Comparison of ENCODE assay signal across 8 mouse cellular contexts in the genomic region with DNA sequence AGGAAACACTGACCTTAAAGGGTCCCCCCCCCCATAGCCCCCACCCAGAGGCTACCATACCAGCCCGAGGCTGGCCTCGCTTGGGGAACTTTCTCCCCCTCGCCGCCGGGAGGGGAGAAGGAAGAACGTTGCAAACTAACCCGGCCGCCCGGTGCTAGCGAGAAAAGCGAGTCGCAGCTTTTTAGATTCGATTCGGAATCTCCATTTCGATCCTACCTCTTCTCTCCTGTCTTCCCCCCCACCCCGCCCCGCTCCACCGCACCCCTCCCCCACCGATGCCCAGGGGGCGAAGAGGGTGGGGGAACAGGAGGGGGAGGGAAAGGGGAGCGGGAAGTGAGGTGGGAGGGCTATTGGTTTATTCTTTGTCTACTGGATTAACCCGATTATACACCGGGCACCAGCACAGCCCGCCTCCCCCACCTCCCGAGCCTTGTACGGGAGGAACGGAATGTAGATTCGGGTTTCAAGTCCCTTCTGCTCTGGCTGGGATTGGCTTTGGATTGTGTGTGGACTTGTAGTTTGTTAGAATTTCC. TPM values are rescaled to one million over a fixed set of nuclear protein-coding genes. Genes with fewer than 3 reads are reported as not detected.
DNase-seq lines count a peak whose midpoint lies in the region; ATAC-seq and TF ChIP-seq lines count a peak whose summit lies in the region.

No protein-coding gene starts in this region.

- under 1% methylated on average over 19 of the region's 28 CpGs for WGBS in forebrain, embryonic 14.5 days
- under 1% methylated on average over 22 of the region's 28 CpGs for WGBS in heart, postnatal 0 days
- WGBS in liver, embryonic 14.5 days (ENCODE audit: insufficient replicate concordance): 0% methylated on average over 19 of the region's 28 CpGs

- peak overlapping the region; percentile 85 to 95 for H3K4me3 ChIP-seq in ES-E14 (ENCODE audit: insufficient read depth in 1 of 2, low read depth in 1 of 2, low read length in 2 of 2, poor library complexity in 1 of 2, severe bottlenecking in 1 of 2)
- H3K4me3 ChIP-seq in forebrain, embryonic 14.5 days (ENCODE audit: low read depth, low read length): peak overlapping the region; percentile 72
- peak overlapping the region; percentile 91 for H3K4me3 ChIP-seq in heart, postnatal 0 days (ENCODE audit: low read depth, low read length)
- H3K4me3 ChIP-seq in liver, embryonic 14.5 days (ENCODE audit: insufficient read depth in 1 of 2, low read depth in 2 of 2, low read length in 2 of 2): peak overlapping the region; percentile 57 to 62

- peak; percentile 56 for ATAC-seq in forebrain, embryonic 14.5 days
- ATAC-seq in heart, postnatal 0 days (ENCODE audit: insufficient read depth, low read depth): peak; percentile 40
- ATAC-seq in liver, embryonic 14.5 days (ENCODE audit: insufficient read depth): peak; percentile 27; the same call in 1 of the 2 replicates
- ATAC-seq in monocyte, adult 5-6 weeks (replicated peaks; ENCODE audit: insufficient number of reproducible peaks, low FRiP score, low TSS enrichment, poor library complexity, severe bottlenecking): no peak

- peak overlapping the region; percentile 87 for H3K9ac ChIP-seq in ES-E14 (ENCODE audit: insufficient read depth, low read depth, low read length, poor library complexity, severe bottlenecking)
- peak overlapping the region; percentile 88 for H3K9ac ChIP-seq in forebrain, embryonic 14.5 days (ENCODE audit: low read length)
- peak overlapping the region; percentile 97 for H3K9ac ChIP-seq in heart, postnatal 0 days (replicated peaks; ENCODE audit: low read depth, low read length)
- peak overlapping the region; percentile 2 for H3K9ac ChIP-seq in liver, embryonic 14.5 days (replicated peaks)

- H3K27me3 ChIP-seq in forebrain, embryonic 14.5 days (replicated peaks; ENCODE audit: control insufficient read depth, insufficient read depth, low read length): no peaks in the 10 kb centered on the region
- H3K27me3 ChIP-seq in heart, postnatal 0 days (ENCODE audit: control insufficient read depth, insufficient read depth, low read length): no peaks in the 10 kb centered on the region
- H3K27me3 ChIP-seq in liver, embryonic 14.5 days (ENCODE audit: control insufficient read depth, insufficient read depth, low read length): peaks cover 40% of the 10 kb centered on the region

- H3K27ac ChIP-seq in ES-E14 (ENCODE audit: insufficient read depth, low read depth, low read length, poor library complexity, severe bottlenecking): peak overlapping the region; percentile 100
- peak overlapping the region; percentile 99 for H3K27ac ChIP-seq in forebrain, embryonic 14.5 days (ENCODE audit: low read depth, low read length)
- H3K27ac ChIP-seq in heart, postnatal 0 days (ENCODE audit: low read depth): peak overlapping the region; percentile 99
- peak overlapping the region; percentile 26 for H3K27ac ChIP-seq in liver, embryonic 14.5 days

- peaks cover 3 to 4% of the 10 kb centered on the region in 2 experiments for H3K4me1 ChIP-seq in ES-E14 (ENCODE audit: control insufficient read depth in 2 of 2, insufficient read depth in 2 of 2, low read length in 2 of 2, poor library complexity in 1 of 2)
- H3K4me1 ChIP-seq in forebrain, embryonic 14.5 days (ENCODE audit: control insufficient read depth, insufficient read depth, low read length): peaks cover 18% of the 10 kb centered on the region
- 0 out of 2 replicates have a peak, but pooled peaks cover 4% of the 10 kb centered on the region for H3K4me1 ChIP-seq in heart, postnatal 0 days (ENCODE audit: control insufficient read depth, insufficient read depth)
- peaks cover 0 to 6% of the 10 kb centered on the region in 2 experiments; a peak in 2 of 4 replicates for H3K4me1 ChIP-seq in liver, embryonic 14.5 days (replicated peaks; ENCODE audit: control insufficient read depth in 2 of 2, insufficient read depth in 2 of 2, low read length in 1 of 2)

- H3K4me2 ChIP-seq in forebrain, embryonic 14.5 days (ENCODE audit: low read length): peak overlapping the region; percentile 98
- H3K4me2 ChIP-seq in heart, postnatal 0 days (ENCODE audit: low read depth, low read length): peak overlapping the region; percentile 86
- H3K4me2 ChIP-seq in liver, embryonic 14.5 days (ENCODE audit: low read depth): peak overlapping the region; percentile 69

- H3K9me3 ChIP-seq in ES-E14 (ENCODE audit: control insufficient read depth, insufficient read depth, low read depth, low read length): no peaks in the 10 kb centered on the region
- no peaks in the 10 kb centered on the region for H3K9me3 ChIP-seq in forebrain, embryonic 14.5 days (replicated peaks; ENCODE audit: control insufficient read depth, low read length)
- no peaks in the 10 kb centered on the region for H3K9me3 ChIP-seq in heart, postnatal 0 days (replicated peaks; ENCODE audit: control insufficient read depth, low read length)
- H3K9me3 ChIP-seq in liver, embryonic 14.5 days (ENCODE audit: control insufficient read depth, low read length): no peaks in the 10 kb centered on the region

- peaks cover 12% of the 10 kb centered on the region for H3K36me3 ChIP-seq in ES-E14 (ENCODE audit: control insufficient read depth, insufficient read depth, low read length, poor library complexity, severe bottlenecking)
- H3K36me3 ChIP-seq in forebrain, embryonic 14.5 days (ENCODE audit: control insufficient read depth, insufficient read depth, low read length): peaks cover 7% of the 10 kb centered on the region
- H3K36me3 ChIP-seq in heart, postnatal 0 days (replicated peaks; ENCODE audit: control insufficient read depth, insufficient read depth, low read length): peaks cover 6% of the 10 kb centered on the region; the same call in 1 of the 2 replicates
- H3K36me3 ChIP-seq in liver, embryonic 14.5 days (replicated peaks; ENCODE audit: control insufficient read depth, insufficient read depth, low read depth): no peaks in the 10 kb centered on the region

- TF ChIP-seq POLR2A in brain, embryonic 14.5 days (IDR thresholded peaks at IDR 0.05; ENCODE audit: borderline replicate concordance, extremely low read depth, insufficient read depth, insufficient read length, poor library complexity, severe bottlenecking): 0 out of 2 replicates have a peak, but pooled peaks have one; percentile 11

- no peak for TF ChIP-seq CTCF in brain, embryonic 14.5 days (IDR thresholded peaks at IDR 0.05; ENCODE audit: borderline replicate concordance, extremely low read depth, insufficient read depth, insufficient read length)
- no peak for TF ChIP-seq CTCF in heart, postnatal 0 days (IDR thresholded peaks at IDR 0.05; ENCODE audit: low read depth)
- TF ChIP-seq CTCF in liver, embryonic 14.5 days (IDR thresholded peaks at IDR 0.05; ENCODE audit: low read depth): no peak

- no peak for DNase-seq in ES-E14 (ENCODE audit: low read depth, low spot score)
- peak; percentile 92 for DNase-seq in brain, embryonic 14.5 days (ENCODE audit: low read depth)
- DNase-seq in forebrain, embryonic 14.5 days (ENCODE audit: low spot score): peak; percentile 85
- DNase-seq in heart, postnatal 0 days (ENCODE audit: low spot score): peak; percentile 85
- peak; percentile 82 to 85 for DNase-seq in kidney, postnatal 36 days
- no peak for DNase-seq in liver, embryonic 14.5 days (ENCODE audit: low read depth in 3 of 3, low spot score in 3 of 3)
- peak; percentile 55 for DNase-seq in ovary, adult 18-20 months (ENCODE audit: low spot score)

- no peak for TF ChIP-seq EP300 in heart, postnatal 0 days (IDR thresholded peaks at IDR 0.05; ENCODE audit: low read depth)
- no peak for TF ChIP-seq EP300 in liver, embryonic 14.5 days (IDR thresholded peaks at IDR 0.05; ENCODE audit: low read depth)

- in situ Hi-C loops in ES-E14 (cut with MboI; ENCODE audit: low sequenced_read_pairs in 2 of 2, unreplicated experiment in 2 of 2): no loop called here

TF ChIP-seq in ES-E14, 5 proteins besides CTCF, POLR2A, EP300 and RAD21:
- no peak for TF ChIP-seq ZC3H11A (IDR thresholded peaks at IDR 0.05; ENCODE audit: borderline replicate concordance, low read depth, low read length)
- peak; percentile 40; the same call in 1 of the 2 replicates for TF ChIP-seq CHD2 (IDR thresholded peaks at IDR 0.05; ENCODE audit: low read depth, low read length)

RNA-seq across cellular contexts. Expression of a gene that starts 1.0 kb away (rescaled TPM):
- total RNA-seq in ES-E14 (2012; rRNA removed): 49.5 and 69.0 TPM in 2 replicates
- polyA plus RNA-seq in brain, embryonic 14.5 days (2012; rRNA removed): 11.3 and 20.5 TPM in 2 replicates
- polyA plus RNA-seq in forebrain, embryonic 14.5 days (2014; fragmentation: Nextera tagmentation; extraction: Ambion mirVana): 22.9 and 28.0 TPM in 2 replicates
- 30.3 and 39.8 TPM in 2 replicates for total RNA-seq in heart, postnatal 0 days (2014; rRNA removed; ENCODE audit: low replicate concordance)
- 69.7 and 73.9 TPM in 2 replicates for polyA plus RNA-seq in heart, postnatal 0 days (2015; fragmentation: Nextera tagmentation; extraction: Ambion mirVana)
- 0.92 and 1.1 TPM in 2 replicates for polyA plus RNA-seq in liver, embryonic 14.5 days (2012; rRNA removed)
- polyA plus RNA-seq in liver, embryonic 14.5 days (2014; fragmentation: Nextera tagmentation; extraction: Ambion mirVana): 3.1 and 3.5 TPM in 2 replicates
- 81.2 to 123 TPM (median 94.5 TPM) in 3 replicates for total RNA-seq in monocyte, adult 5-6 weeks (2017)

Comparison
In these comparisons a context has a peak if more than half of its experiments do, and no peak if none do; other contexts are left out.
1. DNase-seq: peak in brain, embryonic 14.5 days (single experiment), forebrain, embryonic 14.5 days (single experiment), heart, postnatal 0 days (single experiment), kidney, postnatal 36 days (2 of 2) and ovary, adult 18-20 months (single experiment); none in ES-E14 (single experiment) and liver, embryonic 14.5 days (0 of 3).
2. H3K27ac ChIP-seq: peak in every context shown above with its lines; median percentile 100 in ES-E14; 99 in forebrain, embryonic 14.5 days; 99 in heart, postnatal 0 days; 26 in liver, embryonic 14.5 days.
3. H3K9ac ChIP-seq: peak in every context shown above with its lines; median percentile 97 in heart, postnatal 0 days; 88 in forebrain, embryonic 14.5 days; 87 in ES-E14; 2 in liver, embryonic 14.5 days.
4. Peak in every context shown above with its lines, with median percentiles within 50 percentile points of each other: H3K4me3 ChIP-seq and H3K4me2 ChIP-seq.